Mouse (Mus musculus) liver, embryonic 14.5 days (tissue): ENCODE data around the gene Rnf144b. TPM values are rescaled to one million over a fixed set of nuclear protein-coding genes. Genes with fewer than 3 reads are reported as not detected.
A peak's percentile ranks its signal among the peaks of the same experiment; 100 is the strongest.

Source experiments
- ATAC-seq: fragments of 200-750 bp; cut with Nextera tagmentation; 2 replicates; pipeline ENCODE4 v1.8.0; 2017; ENCODE audit warnings: moderate number of reproducible peaks, mild to moderate bottlenecking, moderate library complexity; ENCODE audit not compliant: insufficient read depth
- DNase-seq, 3 experiments: peaks; one replicate each; pipeline ENCODE4 v3.0.0-alpha.2; 2012 to 2013; ENCODE audit warnings: low read depth in 3 of 3, low spot score in 3 of 3
- H3K27ac ChIP-seq: fragments of 300-500 bp; sonication (generic); 2 replicates; pipeline ENCODE4 v1.5.1; 2014; ENCODE audit warnings: moderate library complexity, mild to moderate bottlenecking, control low read depth, inconsistent platforms
- H3K27me3 ChIP-seq: fragments of 300-500 bp; sonication (generic); 2 replicates; pipeline ENCODE4 v1.6.1; 2014; ENCODE audit warnings: mild to moderate bottlenecking, low read length, moderate library complexity; ENCODE audit not compliant: control insufficient read depth, insufficient read depth
- H3K36me3 ChIP-seq: fragments of 300-500 bp; sonication (generic); replicated peaks from 2 replicates; pipeline ENCODE4 v1.6.1; 2014; ENCODE audit warnings: low read depth; ENCODE audit not compliant: control insufficient read depth, insufficient read depth
- H3K4me1 ChIP-seq, 2 experiments: fragments of 200-500 bp in 1 of 2; fragments of 300-500 bp in 1 of 2; sonication (generic) in 1 of 2; replicated peaks; 2 replicates each; pipeline ENCODE4 v1.6.1; 2012 to 2014; ENCODE audit warnings: antibody characterized with exemption in 1 of 2, inconsistent platforms in 1 of 2, low read length in 1 of 2; ENCODE audit not compliant: control insufficient read depth in 2 of 2, insufficient read depth in 2 of 2
- H3K4me2 ChIP-seq: fragments of 300-500 bp; sonication (generic); 2 replicates; pipeline ENCODE4 v1.6.1; 2014; ENCODE audit warnings: low read depth, mild to moderate bottlenecking, control low read depth, moderate library complexity
- H3K4me3 ChIP-seq, 2 experiments: fragments of 200-500 bp in 1 of 2; fragments of 300-500 bp in 1 of 2; sonication (generic) in 1 of 2; 2 replicates each; pipeline ENCODE4 v1.5.1; 2012 to 2014; ENCODE audit warnings: low read depth in 2 of 2, low read length in 2 of 2, mild to moderate bottlenecking in 2 of 2, control low read depth in 1 of 2, inconsistent platforms in 1 of 2, moderate library complexity in 1 of 2; ENCODE audit not compliant: insufficient read depth in 1 of 2
- H3K9ac ChIP-seq: fragments of 300-500 bp; sonication (generic); replicated peaks from 2 replicates; pipeline ENCODE4 v1.6.1; 2014; ENCODE audit warnings: mild to moderate bottlenecking, control low read depth, moderate library complexity
- H3K9me3 ChIP-seq: fragments of 300-500 bp; sonication (generic); 2 replicates; pipeline ENCODE4 v1.6.1; 2016; ENCODE audit warnings: low read length, mixed read lengths; ENCODE audit not compliant: control insufficient read depth
- CTCF ChIP-seq: IDR thresholded peaks from 2 replicates; pipeline ENCODE4 v1.5.1; 2016; ENCODE audit warnings: antibody characterized with exemption, low read depth, control low read depth
- EP300 ChIP-seq: IDR thresholded peaks from 2 replicates; pipeline ENCODE4 v1.6.1; 2016; ENCODE audit warnings: antibody characterized with exemption, low read depth
- WGBS: fragments of 180-500 bp; shearing (Covaris S2); extraction: QIAGEN DNeasy Blood & Tissue Kit; methylation state at CpG from one replicate; pipeline ENCODE4 v1.1.7; 2014; ENCODE audit not compliant: insufficient replicate concordance; 5-methylcytosine and 5-hydroxymethylcytosine counted together
- polyA plus RNA-seq, 2 experiments: library from polyadenylated mRNA; depleted of rRNA in 1 of 2; stranded (reverse) in 1 of 2; unstranded in 1 of 2; fragments of >200 nt; fragmentation: Nextera tagmentation in 1 of 2; extraction: Ambion mirVana in 1 of 2; gene quantifications; 2 replicates each; pipeline versions ENCODE4 v1.2.1 to v1.2.3; 2012 to 2014

Rnf144b gene
- polyA plus RNA-seq, 2 experiments = 1.6 to 2.2 TPM

- H3K9ac ChIP-seq = no peak overlapping the region
- peak; percentile 67 for TF ChIP-seq CTCF
- no peak for TF ChIP-seq EP300
- no peaks in the 10 kb centered on the region for H3K9me3 ChIP-seq
- H3K27me3 ChIP-seq = peaks cover 42% of the 10 kb centered on the region
- H3K4me3 ChIP-seq = no peak overlapping the region
- ATAC-seq (no peak), DNase-seq (no peak)
- H3K27ac ChIP-seq = no peak overlapping the region
- H3K4me1 ChIP-seq = peaks cover under 1 to 11% of the 10 kb centered on the region in 2 experiments; a peak in 3 of 4 replicates
- no peak overlapping the region for H3K4me2 ChIP-seq
- H3K36me3 ChIP-seq = no peaks in the 10 kb centered on the region
- WGBS = 37% methylated on average over 12 of the region's 12 CpGs
Measured at GRCm38 (mm10) chr13:47121333-47121889, 1.0 kb upstream of the Rnf144b start.

GRCm38 (mm10) chr13:47124449-47124848 is 2.0 kb downstream of the Rnf144b start:
- H3K4me2 ChIP-seq = no peak overlapping the region
- no peak overlapping the region for H3K4me3 ChIP-seq
- no peaks in the 10 kb centered on the region for H3K9me3 ChIP-seq
- no peak overlapping the region for H3K27ac ChIP-seq
- TF ChIP-seq CTCF = peak; percentile 33
- TF ChIP-seq EP300 = no peak
- H3K4me1 ChIP-seq = peaks cover 0 to 5% of the 10 kb centered on the region in 2 experiments; a peak in 2 of 4 replicates
- ATAC-seq (peak; percentile 39; the same call in 1 of the 2 replicates), DNase-seq (no peak)
- H3K27me3 ChIP-seq = peaks cover 42% of the 10 kb centered on the region
- H3K36me3 ChIP-seq = no peaks in the 10 kb centered on the region
- WGBS = 44% methylated on average over 3 of the region's 3 CpGs
- H3K9ac ChIP-seq = no peak overlapping the region

GRCm38 (mm10) chr13:47124986-47125385 is 2.5 kb downstream of the Rnf144b start:
- H3K9me3 ChIP-seq = no peaks in the 10 kb centered on the region
- H3K27me3 ChIP-seq = peaks cover 42% of the 10 kb centered on the region
- no peak overlapping the region for H3K4me3 ChIP-seq
- no peak overlapping the region for H3K4me2 ChIP-seq
- H3K27ac ChIP-seq = no peak overlapping the region
- no peak overlapping the region for H3K9ac ChIP-seq
- ATAC-seq = no peak
- no peak for DNase-seq
- peaks cover 0 to 5% of the 10 kb centered on the region in 2 experiments; a peak in 2 of 4 replicates for H3K4me1 ChIP-seq
- no peak for TF ChIP-seq CTCF
- TF ChIP-seq EP300 = no peak
- H3K36me3 ChIP-seq = no peaks in the 10 kb centered on the region
- 73% methylated on average over 6 of the region's 6 CpGs for WGBS

- peaks cover 0 to 5% of the 10 kb centered on the region in 2 experiments; a peak in 2 of 4 replicates for H3K4me1 ChIP-seq
- DNase-seq = no peak
- ATAC-seq = no peak
- H3K27ac ChIP-seq = no peak overlapping the region
- H3K9me3 ChIP-seq = no peaks in the 10 kb centered on the region
- no peak overlapping the region for H3K4me3 ChIP-seq
- H3K9ac ChIP-seq = no peak overlapping the region
- WGBS = 68% methylated on average over 5 of the region's 5 CpGs
- no peak overlapping the region for H3K4me2 ChIP-seq
- H3K27me3 ChIP-seq = peaks cover 42% of the 10 kb centered on the region
- H3K36me3 ChIP-seq = no peaks in the 10 kb centered on the region
- TF ChIP-seq CTCF (no peak), EP300 (no peak)
Measured at GRCm38 (mm10) chr13:47125595-47125994, 3.1 kb downstream of the Rnf144b start.

- ATAC-seq (no peak), DNase-seq (no peak)
- H3K4me3 ChIP-seq = no peak overlapping the region
- no peak overlapping the region for H3K27ac ChIP-seq
- H3K9ac ChIP-seq = no peak overlapping the region; the same call in 1 of the 2 replicates
- H3K4me2 ChIP-seq = no peak overlapping the region
- H3K4me1 ChIP-seq = no peaks in the 10 kb centered on the region
- TF ChIP-seq CTCF (no peak), EP300 (no peak)
- no peaks in the 10 kb centered on the region for H3K36me3 ChIP-seq
- H3K9me3 ChIP-seq = no peaks in the 10 kb centered on the region
- peaks cover 7% of the 10 kb centered on the region for H3K27me3 ChIP-seq
- 68% methylated on average over 4 of the region's 4 CpGs for WGBS
Measured at GRCm38 (mm10) chr13:47129090-47129489, 6.6 kb downstream of the Rnf144b start.
